Mouse (Mus musculus) midbrain, embryonic 15.5 days (tissue): ENCODE results near the gene Olfr631. TPM values are rescaled to one million over a fixed set of nuclear protein-coding genes. Genes with fewer than 3 reads are reported as not detected.
"Not testable (repeated sequence)": the region's sequence is repeated elsewhere in the genome, so short reads cannot be mapped to it uniquely, and the experiment has no call there.

Source experiments
- ATAC-seq: fragments of 200-750 bp; cut with Nextera tagmentation; replicated peaks from 2 replicates; pipeline ENCODE4 v1.8.0; 2017; ENCODE audit warnings: moderate TSS enrichment
- H3K27ac ChIP-seq: fragments of 300-500 bp; sonication (generic); 2 replicates; pipeline ENCODE4 v1.5.1; 2015; ENCODE audit warnings: mild to moderate bottlenecking, inconsistent platforms
- H3K27me3 ChIP-seq: fragments of 300-500 bp; sonication (generic); replicated peaks from 2 replicates; pipeline ENCODE4 v1.6.1; 2015; ENCODE audit warnings: inconsistent platforms
- H3K36me3 ChIP-seq: fragments of 300-500 bp; sonication (generic); replicated peaks from 2 replicates; pipeline ENCODE4 v1.6.1; 2015; ENCODE audit warnings: inconsistent platforms
- H3K4me1 ChIP-seq: fragments of 300-500 bp; sonication (generic); 2 replicates; pipeline ENCODE4 v1.6.1; 2015; ENCODE audit warnings: inconsistent platforms
- H3K4me2 ChIP-seq: fragments of 300-500 bp; sonication (generic); 2 replicates; pipeline ENCODE4 v1.6.1; 2015; ENCODE audit warnings: inconsistent platforms, mild to moderate bottlenecking, moderate library complexity
- H3K4me3 ChIP-seq: fragments of 300-500 bp; sonication (generic); 2 replicates; pipeline ENCODE4 v1.5.1; 2015; ENCODE audit warnings: mild to moderate bottlenecking, inconsistent platforms
- H3K9ac ChIP-seq: fragments of 300-500 bp; sonication (generic); 2 replicates; pipeline ENCODE4 v1.6.1; 2015; ENCODE audit warnings: mild to moderate bottlenecking, inconsistent platforms
- H3K9me3 ChIP-seq: fragments of 300-500 bp; sonication (generic); 2 replicates; pipeline ENCODE4 v1.6.1; 2016; ENCODE audit warnings: inconsistent platforms
- WGBS: fragments of 180-500 bp; shearing (Covaris S2); methylation state at CpG from one replicate; pipeline ENCODE4 v1.1.7; 2015; ENCODE audit warnings: mixed read lengths; 5-methylcytosine and 5-hydroxymethylcytosine counted together
- polyA plus RNA-seq: library from polyadenylated mRNA; unstranded; fragments of >200 nt; fragmentation: Nextera tagmentation; extraction: Ambion mirVana; gene quantifications from 2 replicates; pipeline ENCODE4 v1.2.1, GENCODE M21; 2015

The Olfr631 gene
- polyA plus RNA-seq: not detected in 2 replicates

DNA sequence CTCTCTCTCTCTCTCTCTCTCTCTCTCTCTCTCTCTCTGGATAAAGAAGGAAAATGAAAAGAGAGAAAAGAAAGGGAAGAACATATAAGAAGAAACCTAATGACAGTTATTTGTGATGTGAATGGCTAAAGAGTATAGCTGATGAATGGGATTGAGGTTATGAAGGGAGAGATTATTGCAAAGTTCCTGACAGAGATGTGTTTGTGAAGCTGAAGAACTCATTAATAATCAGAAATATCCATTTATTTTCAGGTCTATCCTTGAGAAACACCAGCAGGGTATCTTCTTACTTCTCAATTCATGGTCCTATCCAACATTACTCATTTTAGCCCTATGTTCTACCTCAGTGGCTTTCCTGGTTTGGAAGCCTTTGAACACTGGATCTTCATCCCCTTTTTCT is at the start of gene Olfr631:
Olfr631 (plus strand) TSS at position 301 of the 400 bp plus-strand sequence.
- ATAC-seq: no peak

DNA sequence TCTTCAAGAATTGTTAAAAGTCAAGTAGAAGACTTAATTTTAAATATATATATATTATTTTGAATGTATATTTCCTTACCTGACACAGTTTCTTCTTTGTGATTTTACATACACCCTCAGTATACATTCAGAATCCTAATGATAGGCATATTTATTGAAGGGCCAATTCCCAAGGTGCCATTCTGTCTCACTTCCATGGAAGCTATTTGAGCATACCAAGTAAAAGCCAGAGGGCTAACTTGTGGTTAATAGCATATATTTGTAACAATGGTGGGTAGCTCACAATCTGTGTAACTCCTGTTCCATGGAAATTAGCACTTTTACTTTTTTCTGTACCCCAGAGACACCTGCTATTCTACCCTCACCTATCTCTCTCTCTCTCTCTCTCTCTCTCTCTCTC is 42.5 kb upstream of the Olfr631 start, which contains the start of gene Olfr66:
Olfr66 (minus strand) TSS at position 101 of the 400 bp plus-strand sequence.
- no peak within 1 kb of the TSS for H3K27ac ChIP-seq
- no peak within 1 kb of the TSS for H3K9ac ChIP-seq
- no peaks in the 10 kb centered on the region for H3K27me3 ChIP-seq
- no peaks in the 10 kb centered on the region for H3K36me3 ChIP-seq
- no peaks in the 10 kb centered on the region for H3K4me1 ChIP-seq
- no peak within 1 kb of the TSS for H3K4me2 ChIP-seq
- no peaks in the 10 kb centered on the region for H3K9me3 ChIP-seq
- ATAC-seq: no peak
- no peak within 1 kb of the TSS for H3K4me3 ChIP-seq

More for the DNA sequence above, at the start of gene Olfr631:
- no peaks in the 10 kb centered on the region for H3K9me3 ChIP-seq
- no peak within 1 kb of the TSS for H3K9ac ChIP-seq
- no peak within 1 kb of the TSS for H3K27ac ChIP-seq
- H3K4me1 ChIP-seq: no peaks in the 10 kb centered on the region
- H3K4me2 ChIP-seq: no peak within 1 kb of the TSS
- no peaks in the 10 kb centered on the region for H3K36me3 ChIP-seq
- no peak within 1 kb of the TSS for H3K4me3 ChIP-seq
- no peaks in the 10 kb centered on the region for H3K27me3 ChIP-seq

DNA sequence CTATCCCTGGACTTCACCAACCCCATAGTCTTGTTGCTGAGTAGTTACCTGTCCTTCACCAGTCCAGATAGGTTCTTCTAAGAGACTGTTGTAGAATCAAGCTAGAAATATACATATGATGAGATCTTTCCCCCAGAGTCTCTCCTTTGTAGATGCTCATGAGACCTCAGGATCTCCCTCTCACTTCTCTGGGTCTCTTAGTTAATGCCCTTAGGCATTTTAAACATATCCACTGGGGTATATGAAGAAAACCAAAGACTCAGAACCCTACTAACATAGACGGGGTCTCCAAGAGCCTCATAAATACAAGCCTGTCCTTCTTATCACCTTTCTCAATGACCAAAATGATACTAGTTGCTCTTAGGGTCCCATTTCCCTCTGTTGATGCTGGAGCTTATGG is 34.2 kb upstream of the Olfr631 start, which contains the start of gene Olfr64:
Olfr64 (minus strand) TSS at position 101 of the 400 bp plus-strand sequence.
- no peaks in the 10 kb centered on the region for H3K36me3 ChIP-seq
- no peak within 1 kb of the TSS for H3K4me2 ChIP-seq
- H3K9me3 ChIP-seq: no peaks in the 10 kb centered on the region
- no peak within 1 kb of the TSS for H3K9ac ChIP-seq
- no peaks in the 10 kb centered on the region for H3K27me3 ChIP-seq
- no peak within 1 kb of the TSS for H3K4me3 ChIP-seq
- no peak for ATAC-seq
- no peaks in the 10 kb centered on the region for H3K4me1 ChIP-seq
- H3K27ac ChIP-seq: no peak within 1 kb of the TSS
- 83% methylated on average over 1 of the region's 1 CpGs for WGBS

DNA sequence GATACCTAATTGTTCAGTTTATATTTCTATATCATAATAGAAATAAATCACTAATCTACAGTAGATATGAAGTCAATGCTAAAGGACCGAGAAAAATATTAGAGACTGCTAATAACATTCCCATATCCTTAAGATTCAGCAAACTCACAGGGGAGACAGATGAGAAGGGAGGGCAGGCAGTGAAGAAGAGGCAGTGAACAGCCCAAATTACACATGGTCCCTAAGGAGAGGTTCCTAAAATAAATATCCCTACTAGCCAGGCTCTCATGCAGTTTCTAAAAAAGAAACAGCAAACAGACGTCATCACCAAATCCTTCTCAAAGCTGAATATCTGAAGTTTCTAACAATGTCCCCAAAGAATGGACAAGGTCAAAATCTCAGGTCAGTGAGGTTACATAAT is 25.4 kb upstream of the Olfr631 start, which contains the start of gene Olfr65:
Olfr65 (plus strand) TSS at position 301 of the 400 bp plus-strand sequence.
- no peaks in the 10 kb centered on the region for H3K27me3 ChIP-seq
- H3K27ac ChIP-seq: no peak within 1 kb of the TSS
- H3K4me3 ChIP-seq: no peak within 1 kb of the TSS
- no peak within 1 kb of the TSS for H3K4me2 ChIP-seq
- no peak for ATAC-seq
- H3K9ac ChIP-seq: no peak within 1 kb of the TSS
- no peaks in the 10 kb centered on the region for H3K9me3 ChIP-seq
- H3K4me1 ChIP-seq: no peaks in the 10 kb centered on the region
- H3K36me3 ChIP-seq: no peaks in the 10 kb centered on the region
- 85% methylated on average over 2 of the region's 2 CpGs for WGBS

DNA sequence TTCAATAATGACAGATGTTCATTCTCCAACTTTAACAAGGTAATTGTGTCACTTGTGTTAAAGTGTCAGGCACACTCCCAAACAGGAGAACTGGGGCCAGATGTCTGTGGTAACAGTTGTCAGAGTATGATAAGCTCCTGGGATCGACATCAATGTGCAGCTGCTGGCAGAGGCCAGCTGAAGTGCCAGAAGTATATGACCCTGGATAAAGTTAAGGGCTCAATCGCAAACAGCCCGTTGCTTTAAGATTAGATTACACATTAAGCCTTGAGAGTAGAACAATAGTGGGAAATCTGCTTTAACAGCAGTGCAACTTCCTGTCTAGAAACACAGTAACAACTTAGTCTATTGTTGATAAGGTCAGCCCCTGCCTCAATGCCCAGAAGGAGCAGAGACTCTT is 18.6 kb upstream of the Olfr631 start:
- WGBS: 43% methylated on average over 3 of the region's 3 CpGs
- Histone ChIP-seq H3K27ac (no peak overlapping the region), H3K36me3 (no peaks in the 10 kb centered on the region), H3K4me1 (no peaks in the 10 kb centered on the region), H3K9ac (no peak overlapping the region), H3K27me3 (no peaks in the 10 kb centered on the region), H3K4me2 (no peak overlapping the region), H3K9me3 (no peaks in the 10 kb centered on the region), H3K4me3 (no peak overlapping the region)
- ATAC-seq: no peak

DNA sequence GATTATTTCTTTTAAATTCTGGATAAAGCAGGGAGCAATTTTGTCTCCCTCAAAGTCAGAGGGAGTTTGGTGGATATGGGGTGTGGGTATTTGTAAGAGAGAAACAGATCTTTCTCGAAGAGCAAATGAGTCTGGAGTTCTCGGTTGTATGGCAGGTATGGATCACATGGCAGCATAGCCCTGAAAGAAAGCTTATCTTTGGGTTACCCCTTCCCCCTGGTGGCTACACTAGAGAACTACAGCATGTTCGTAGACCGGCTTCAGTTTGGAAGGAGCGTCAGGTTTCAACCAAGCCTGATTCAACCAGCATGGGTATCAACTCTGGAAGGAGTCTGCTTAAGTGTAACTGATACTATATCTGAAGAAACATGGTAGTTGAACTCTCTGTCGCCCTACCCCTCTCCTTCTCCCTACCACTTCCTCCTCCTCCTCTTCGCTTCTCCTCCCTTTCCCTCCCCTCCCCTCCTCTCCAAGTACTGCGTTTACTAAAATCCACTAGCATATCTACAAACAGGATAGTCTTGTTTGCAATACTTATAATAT is 15.6 kb upstream of the Olfr631 start:
- H3K4me2 ChIP-seq: no peak overlapping the region
- no peak overlapping the region for H3K4me3 ChIP-seq
- no peaks in the 10 kb centered on the region for H3K27me3 ChIP-seq
- H3K4me1 ChIP-seq: no peaks in the 10 kb centered on the region
- no peak overlapping the region for H3K27ac ChIP-seq
- no peaks in the 10 kb centered on the region for H3K36me3 ChIP-seq
- no peak overlapping the region for H3K9ac ChIP-seq
- no peak for ATAC-seq
- WGBS: 48% methylated on average over 8 of the region's 8 CpGs
- H3K9me3 ChIP-seq: no peaks in the 10 kb centered on the region

DNA sequence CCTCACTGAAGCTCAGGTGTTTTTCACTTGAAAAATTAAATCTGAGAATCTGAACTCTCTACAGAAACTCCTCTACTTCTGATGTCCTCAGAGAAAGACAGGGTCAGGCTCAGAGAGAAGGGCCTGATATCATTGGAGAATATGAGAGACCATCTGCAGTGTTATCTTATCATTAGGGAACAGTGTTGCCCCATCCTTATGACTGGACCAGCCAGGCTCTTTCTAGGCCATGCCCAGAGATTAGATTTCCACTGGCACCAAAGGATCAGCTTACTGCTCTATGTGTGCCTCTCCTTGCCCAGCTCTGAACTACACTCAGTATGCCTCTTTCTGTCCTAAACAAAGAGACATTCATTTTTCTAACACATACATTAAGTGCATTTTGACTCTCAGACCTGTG is 13.3 kb upstream of the Olfr631 start:
- Histone ChIP-seq H3K36me3 (no peaks in the 10 kb centered on the region), H3K4me2 (no peak overlapping the region), H3K9ac (no peak overlapping the region), H3K9me3 (no peaks in the 10 kb centered on the region), H3K27me3 (no peaks in the 10 kb centered on the region), H3K27ac (no peak overlapping the region), H3K4me3 (no peak overlapping the region), H3K4me1 (no peaks in the 10 kb centered on the region)
- no peak for ATAC-seq

DNA sequence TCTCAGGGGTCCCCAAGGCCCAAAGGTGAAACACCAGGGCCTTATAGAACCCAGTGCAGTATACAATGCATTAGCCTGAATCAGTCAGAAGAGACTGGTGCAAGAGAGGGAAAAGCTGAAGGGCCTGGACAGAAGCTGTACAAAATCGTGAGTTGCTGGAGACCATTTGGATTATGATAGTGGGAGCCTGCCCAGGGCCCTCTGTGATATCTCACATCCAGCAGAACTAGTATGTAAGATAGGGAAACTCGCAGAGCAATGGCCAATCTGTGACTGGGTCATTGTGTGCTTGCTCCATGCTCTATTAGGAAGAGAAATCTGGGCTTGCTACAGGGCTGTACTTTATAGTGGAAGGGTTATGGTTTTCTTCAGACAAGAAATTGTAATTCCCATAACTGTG is 5.6 kb downstream of the Olfr631 start, which contains the start of gene Olfr632:
Olfr632 (plus strand) TSS at position 84 of the 400 bp plus-strand sequence.
- Histone ChIP-seq H3K9ac (no peak within 1 kb of the TSS), H3K4me1 (no peaks in the 10 kb centered on the region), H3K27me3 (no peaks in the 10 kb centered on the region), H3K4me2 (no peak within 1 kb of the TSS), H3K27ac (no peak within 1 kb of the TSS), H3K36me3 (no peaks in the 10 kb centered on the region), H3K4me3 (no peak within 1 kb of the TSS), H3K9me3 (no peaks in the 10 kb centered on the region)
- no peak for ATAC-seq
- WGBS: 68% methylated on average over 2 of the region's 2 CpGs

DNA sequence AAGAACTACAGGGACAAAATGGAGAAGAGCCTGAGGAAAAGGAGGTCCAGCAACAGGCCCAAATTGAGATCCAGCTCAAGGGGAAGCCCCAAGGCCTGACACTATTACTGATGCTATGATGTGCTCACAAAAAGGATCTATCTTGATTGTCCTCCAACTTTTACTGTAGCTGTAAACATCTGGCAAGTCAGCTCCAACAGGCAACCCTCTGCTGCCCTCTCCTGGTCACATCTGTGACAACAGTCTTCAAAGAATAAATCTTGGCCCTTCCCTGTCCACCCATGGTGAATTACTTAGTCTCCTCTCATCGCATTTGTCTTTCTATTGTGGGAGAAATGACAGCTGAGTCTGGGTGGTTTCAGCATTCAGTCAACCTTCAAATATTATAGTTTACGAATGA is 14.1 kb downstream of the Olfr631 start:
- ATAC-seq: no peak
- Histone ChIP-seq H3K27ac (no peak overlapping the region), H3K27me3 (no peaks in the 10 kb centered on the region), H3K36me3 (no peaks in the 10 kb centered on the region), H3K9ac (no peak overlapping the region), H3K4me3 (no peak overlapping the region), H3K4me1 (no peaks in the 10 kb centered on the region), H3K4me2 (no peak overlapping the region), H3K9me3 (no peaks in the 10 kb centered on the region)
- WGBS: 23% methylated on average over 2 of the region's 2 CpGs

DNA sequence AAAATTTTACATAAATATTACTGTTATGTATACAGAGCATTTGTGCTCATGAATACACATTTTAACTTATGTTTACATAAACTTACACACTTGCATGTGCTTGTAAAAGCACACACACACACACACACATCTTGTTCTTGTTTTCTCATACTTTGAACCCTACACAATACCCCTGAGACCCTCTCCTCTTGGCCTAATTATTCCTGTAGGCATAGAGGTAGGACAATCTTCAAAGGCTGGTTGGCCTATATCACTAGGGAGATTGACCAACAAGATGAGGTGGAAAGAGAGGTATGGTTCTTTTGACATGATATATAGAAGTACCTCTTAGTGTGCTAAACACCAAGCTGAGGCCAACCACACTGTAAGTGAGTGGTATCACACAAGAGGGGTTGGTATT is 15.5 kb downstream of the Olfr631 start, which contains the start of gene Olfr633:
Olfr633 (plus strand) TSS at position 301 of the 400 bp plus-strand sequence.
- H3K27me3 ChIP-seq: no peaks in the 10 kb centered on the region
- no peaks in the 10 kb centered on the region for H3K36me3 ChIP-seq
- no peaks in the 10 kb centered on the region for H3K4me1 ChIP-seq
- H3K9me3 ChIP-seq: no peaks in the 10 kb centered on the region
- no peak for ATAC-seq
- H3K4me3 ChIP-seq: no peak within 1 kb of the TSS
- no peak within 1 kb of the TSS for H3K4me2 ChIP-seq
- no peak within 1 kb of the TSS for H3K27ac ChIP-seq
- H3K9ac ChIP-seq: no peak within 1 kb of the TSS

DNA sequence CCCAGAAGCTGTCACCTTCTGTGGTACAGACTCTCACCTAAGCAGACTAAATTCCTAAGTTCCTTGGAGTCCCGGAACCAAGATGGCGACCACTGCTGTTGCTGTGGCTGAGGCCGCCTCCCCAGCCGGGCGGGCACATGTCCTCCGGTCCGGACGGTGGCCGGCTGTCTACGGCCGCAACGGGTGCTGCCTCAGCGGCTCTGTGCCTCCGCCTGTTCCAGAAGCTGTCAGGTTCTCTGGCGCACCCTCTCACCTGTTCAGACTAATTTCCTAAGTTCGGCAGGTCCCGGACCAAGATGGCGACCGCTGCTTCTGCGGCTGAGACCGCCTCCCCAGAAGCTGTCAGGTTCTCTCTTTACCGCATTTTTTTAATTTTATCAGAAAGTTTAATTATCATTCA is 38.2 kb downstream of the Olfr631 start:
- H3K4me2 ChIP-seq, H3K27ac ChIP-seq, H3K4me1 ChIP-seq, H3K36me3 ChIP-seq, H3K4me3 ChIP-seq, H3K9ac ChIP-seq, H3K9me3 ChIP-seq, ATAC-seq, H3K27me3 ChIP-seq: not testable (repeated sequence)
- 94% methylated on average over 22 of the region's 22 CpGs for WGBS

DNA sequence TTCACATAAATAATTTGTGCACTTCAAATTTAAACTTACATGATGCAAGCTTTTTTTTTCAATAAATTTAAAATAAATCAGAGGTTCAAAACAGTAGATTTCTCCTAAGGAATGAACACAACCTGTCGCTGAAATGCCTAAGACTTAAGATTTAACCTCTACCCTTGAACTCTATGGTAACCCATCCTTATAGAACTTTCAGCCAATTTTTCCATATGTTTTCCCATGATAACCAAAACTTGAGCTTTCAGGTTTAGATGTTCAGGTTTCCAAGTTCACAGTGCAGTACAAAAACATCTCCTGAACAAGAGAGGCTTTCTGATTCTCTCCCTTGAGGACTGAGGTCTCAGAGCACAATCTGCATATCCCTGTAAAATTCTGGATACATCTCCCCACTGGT is 42.2 kb downstream of the Olfr631 start, which contains the start of gene Olfr635:
Olfr635 (plus strand) TSS at position 301 of the 400 bp plus-strand sequence.
- no peak for ATAC-seq
- H3K9ac ChIP-seq: no peak within 1 kb of the TSS
- no peak within 1 kb of the TSS for H3K4me3 ChIP-seq
- H3K4me2 ChIP-seq: no peak within 1 kb of the TSS
- no peaks in the 10 kb centered on the region for H3K4me1 ChIP-seq
- no peaks in the 10 kb centered on the region for H3K36me3 ChIP-seq
- 75% methylated on average over 1 of the region's 1 CpGs for WGBS
- no peaks in the 10 kb centered on the region for H3K9me3 ChIP-seq
- no peak within 1 kb of the TSS for H3K27ac ChIP-seq
- H3K27me3 ChIP-seq: no peaks in the 10 kb centered on the region

DNA sequence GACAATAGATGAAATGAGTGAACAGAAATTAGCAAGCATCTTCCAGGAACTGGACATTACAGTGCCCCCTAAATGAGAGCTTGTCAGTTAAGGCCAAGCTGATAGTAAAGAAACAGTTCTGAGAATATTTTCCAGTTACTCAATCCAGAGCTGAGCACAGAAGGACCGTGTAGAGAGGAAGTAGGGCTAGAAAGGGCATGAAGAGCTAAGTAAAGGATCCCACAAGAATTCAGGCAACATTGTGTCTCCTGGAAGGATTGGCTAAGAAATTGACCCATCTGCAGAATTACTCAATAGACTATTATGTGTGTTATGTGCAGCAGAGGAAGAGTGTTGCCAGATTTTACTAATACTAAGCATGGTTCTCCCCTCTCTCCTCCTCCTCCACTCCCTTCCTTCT is 43.2 kb downstream of the Olfr631 start:
- H3K27ac ChIP-seq: no peak overlapping the region
- no peaks in the 10 kb centered on the region for H3K36me3 ChIP-seq
- 59% methylated on average over 1 of the region's 1 CpGs for WGBS
- no peak overlapping the region for H3K9ac ChIP-seq
- ATAC-seq: no peak
- H3K4me3 ChIP-seq: no peak overlapping the region
- no peaks in the 10 kb centered on the region for H3K9me3 ChIP-seq
- H3K4me1 ChIP-seq: no peaks in the 10 kb centered on the region
- no peak overlapping the region for H3K4me2 ChIP-seq
- H3K27me3 ChIP-seq: no peaks in the 10 kb centered on the region
